Mouse (Mus musculus) lung, adult 2 months (tissue): ENCODE results near the gene Lix1.

Experiments used
- CTCF ChIP-seq: fragments of 200-500 bp; IDR thresholded peaks from 2 replicates; pipeline ENCODE4 v1.5.1; 2011; ENCODE audit warnings: mild to moderate bottlenecking, low read length, control low read depth; ENCODE audit not compliant: insufficient read depth
- POLR2A ChIP-seq: fragments of 200-500 bp; IDR thresholded peaks from 2 replicates; pipeline ENCODE4 v1.6.1; 2011; ENCODE audit warnings: low read depth, mild to moderate bottlenecking, control low read depth, low read length, borderline replicate concordance; ENCODE audit errors: extremely low read depth

GRCm38 (mm10) chr17:17485789-17486188, 83.3 kb downstream of the Lix1 start:
- TF ChIP-seq POLR2A (no peak), CTCF (no peak)
